Mouse (Mus musculus) neutrophil, adult 5-6 weeks (primary cell): ENCODE data around the gene Gm10762. TPM values are rescaled to one million over a fixed set of nuclear protein-coding genes. Genes with fewer than 3 reads are reported as not detected.
A peak's percentile ranks its signal among the peaks of the same experiment; 100 is the strongest.
"Not testable (repeated sequence)": the region's sequence is repeated elsewhere in the genome, so short reads cannot be mapped to it uniquely, and the experiment has no call there.

Experiments
- ATAC-seq: fragments of 151-379, 151-347 bp; 2 replicates; pipeline ENCODE4 v1.8.0; 2017; ENCODE audit warnings: mild to moderate bottlenecking, moderate TSS enrichment; ENCODE audit not compliant: insufficient number of reproducible peaks, poor library complexity, low FRiP score, severe bottlenecking; ENCODE audit errors: extremely low read depth
- total RNA-seq: library from RNA; stranded (forward); fragments of 200-1000 nt; gene quantifications from 2 replicates; pipeline ENCODE4 v1.2.3, GENCODE M21; 2017

Gene Gm10762
- total RNA-seq = 6.4 and 7.7 TPM in 2 replicates

DNA sequence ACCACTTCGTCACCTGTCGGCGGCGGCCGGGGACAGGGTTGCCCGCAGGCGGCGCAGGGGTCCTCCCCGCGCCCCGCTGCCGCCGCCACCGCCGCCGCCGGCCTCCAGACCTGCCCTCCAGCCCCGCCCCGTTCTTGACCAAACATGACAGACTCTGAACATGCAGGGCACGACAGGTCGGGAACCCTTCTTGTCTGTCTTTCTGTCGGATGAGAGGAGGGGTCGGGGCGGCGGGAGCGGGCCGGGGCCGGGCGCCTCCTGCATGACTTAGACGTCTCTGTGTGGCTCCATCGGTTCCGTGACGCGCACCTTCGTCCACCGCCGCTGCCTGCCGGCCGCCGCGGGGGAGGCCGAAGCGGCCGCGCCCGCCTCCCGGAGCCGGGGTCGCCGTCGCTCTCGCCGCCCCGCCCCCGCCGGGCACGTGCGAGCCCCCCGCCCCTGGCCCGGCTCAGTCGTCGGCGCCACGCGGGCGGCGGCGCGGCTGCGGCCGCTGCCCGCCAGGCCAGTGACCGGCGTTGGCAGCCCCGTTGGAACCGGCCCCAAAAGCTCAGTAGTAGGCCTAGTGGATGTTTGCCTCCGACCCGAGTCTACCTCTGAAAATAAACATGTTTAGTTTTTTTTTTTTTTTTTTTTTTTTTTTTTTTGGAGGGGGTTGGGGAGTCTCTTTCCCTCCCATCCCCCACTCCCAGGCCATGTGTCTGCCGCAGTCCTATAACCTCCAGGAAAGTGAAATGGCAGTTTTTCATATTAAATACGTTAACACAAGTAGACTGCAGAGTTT is at the start of gene Gm10762:
Gene Gm10762, minus strand, starts transcription at position 65 of the 781 bp plus-strand sequence.
- peak; percentile 13; the same call in 1 of the 2 replicates for ATAC-seq

DNA sequence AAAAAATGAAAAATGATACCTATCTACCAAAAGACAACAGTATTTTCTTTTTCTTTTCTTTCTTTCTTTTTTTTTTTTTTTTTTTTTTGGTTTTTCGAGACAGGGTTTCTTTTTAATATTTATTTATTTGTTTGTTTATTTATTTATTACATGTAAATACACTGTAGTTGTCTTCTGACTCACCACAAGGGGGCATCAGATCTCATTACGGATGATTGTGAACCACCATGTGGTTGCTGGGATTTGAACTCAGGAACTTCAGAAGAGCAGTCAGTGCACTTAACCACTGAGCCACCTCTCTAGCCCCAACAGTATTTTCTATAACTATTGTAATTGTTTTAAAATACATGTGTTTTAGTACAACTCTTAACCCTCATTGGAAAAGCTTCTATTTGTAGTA is 41.3 kb upstream of the Gm10762 start:
- ATAC-seq = not testable (repeated sequence)

DNA sequence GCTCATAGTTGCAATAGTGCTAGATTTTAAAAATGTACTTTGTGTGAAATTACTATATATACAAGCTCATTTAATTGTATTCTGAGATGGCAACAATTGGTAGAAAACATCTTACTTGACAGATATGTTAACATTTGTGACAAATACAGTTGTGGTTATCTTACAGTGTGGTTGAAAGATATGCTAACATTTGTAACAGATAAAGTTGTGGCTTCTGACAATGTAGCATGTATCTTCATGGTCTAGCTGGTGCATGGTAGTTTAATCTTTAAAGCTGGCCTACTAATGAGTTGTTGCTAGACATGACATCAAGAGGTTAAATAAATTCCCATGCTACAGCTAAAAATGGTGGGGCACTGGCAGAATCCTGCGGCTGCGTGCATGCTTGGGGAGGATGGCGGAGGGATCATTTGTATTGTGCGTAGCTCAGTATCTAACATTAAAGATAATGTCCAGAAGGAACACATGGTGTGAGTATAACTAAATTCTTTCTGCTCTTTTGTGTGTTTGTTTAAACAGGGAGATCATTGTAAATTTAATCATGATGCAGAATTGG is 38.7 kb upstream of the Gm10762 start:
- no peak for ATAC-seq

DNA sequence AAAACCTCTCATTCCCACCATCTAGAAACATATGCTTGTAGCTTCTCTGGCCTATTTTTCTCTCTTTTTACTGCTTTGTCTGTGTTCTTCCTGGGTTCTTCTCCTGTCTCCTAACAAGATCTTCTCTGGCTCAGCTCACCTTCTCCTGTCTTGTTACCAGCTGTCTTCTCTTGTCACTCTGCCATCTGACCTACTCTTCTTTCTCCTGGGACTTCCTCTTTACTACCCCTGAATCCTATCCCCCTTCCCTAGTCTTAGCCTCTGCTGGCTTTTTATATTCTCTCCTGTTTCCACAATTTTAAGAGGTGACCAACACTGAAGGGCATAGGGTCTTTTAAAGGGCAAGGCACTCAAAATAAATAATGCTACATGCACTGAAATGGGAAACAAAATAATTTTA is 37.3 kb upstream of the Gm10762 start:
- ATAC-seq = no peak

DNA sequence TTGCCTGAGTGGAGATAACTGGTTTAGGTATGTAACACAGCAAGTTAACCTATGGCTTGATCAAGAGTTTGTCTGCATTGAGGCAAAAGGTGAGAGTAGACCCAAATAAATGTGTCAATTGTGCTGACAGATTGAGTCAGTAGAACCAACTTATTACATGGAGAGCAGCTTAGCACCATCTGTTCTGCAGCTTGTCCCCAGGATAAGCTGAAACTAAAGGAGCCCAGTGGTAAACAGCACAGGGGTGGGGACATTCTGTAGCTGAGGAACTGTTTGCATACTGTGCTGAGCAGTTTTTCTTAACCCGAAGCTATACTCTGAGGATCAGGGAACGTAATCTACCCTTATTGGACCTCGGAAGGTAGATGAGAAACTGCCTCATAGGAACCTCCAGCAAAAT is 17.2 kb upstream of the Gm10762 start:
- ATAC-seq = no peak

DNA sequence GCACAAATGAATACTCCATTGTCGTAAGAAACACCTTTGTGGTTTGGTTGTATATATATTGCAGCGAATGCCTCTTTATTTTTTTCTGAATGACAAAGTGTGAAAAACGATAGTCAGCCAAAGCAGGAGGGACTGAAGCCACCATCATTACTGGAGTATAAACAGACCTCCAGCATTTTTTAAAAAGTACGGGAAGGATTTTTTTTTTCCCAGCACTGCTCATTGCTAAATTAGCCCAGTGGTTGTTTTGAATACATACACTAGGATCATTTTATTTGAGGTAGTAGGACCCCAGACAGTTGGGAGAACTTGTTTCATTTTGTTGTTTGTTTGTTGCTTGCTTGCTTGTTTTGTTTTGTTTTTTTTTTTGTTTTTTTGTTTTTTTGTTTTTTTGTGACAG is 8.0 kb upstream of the Gm10762 start:
- ATAC-seq = no peak

DNA sequence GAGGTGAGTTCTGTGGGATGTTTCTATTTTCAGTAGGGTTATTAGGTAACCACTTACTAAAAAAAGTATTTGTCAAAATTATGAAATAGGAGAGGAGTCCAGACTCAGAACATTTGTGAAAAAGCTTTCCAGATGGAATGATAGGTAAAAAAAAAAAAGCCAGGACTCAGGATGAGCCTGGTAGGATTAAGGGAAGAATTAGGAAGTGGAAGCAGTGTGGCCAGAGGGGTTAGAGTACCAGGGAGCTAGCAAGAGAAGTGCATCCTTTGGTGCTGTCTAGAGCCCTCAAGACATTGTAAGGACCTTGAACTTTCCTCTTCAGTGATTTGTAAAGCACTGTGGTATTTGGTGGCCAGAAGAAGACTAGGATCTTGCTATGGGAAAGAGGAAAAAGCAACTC is 4.8 kb upstream of the Gm10762 start:
- ATAC-seq = no peak

DNA sequence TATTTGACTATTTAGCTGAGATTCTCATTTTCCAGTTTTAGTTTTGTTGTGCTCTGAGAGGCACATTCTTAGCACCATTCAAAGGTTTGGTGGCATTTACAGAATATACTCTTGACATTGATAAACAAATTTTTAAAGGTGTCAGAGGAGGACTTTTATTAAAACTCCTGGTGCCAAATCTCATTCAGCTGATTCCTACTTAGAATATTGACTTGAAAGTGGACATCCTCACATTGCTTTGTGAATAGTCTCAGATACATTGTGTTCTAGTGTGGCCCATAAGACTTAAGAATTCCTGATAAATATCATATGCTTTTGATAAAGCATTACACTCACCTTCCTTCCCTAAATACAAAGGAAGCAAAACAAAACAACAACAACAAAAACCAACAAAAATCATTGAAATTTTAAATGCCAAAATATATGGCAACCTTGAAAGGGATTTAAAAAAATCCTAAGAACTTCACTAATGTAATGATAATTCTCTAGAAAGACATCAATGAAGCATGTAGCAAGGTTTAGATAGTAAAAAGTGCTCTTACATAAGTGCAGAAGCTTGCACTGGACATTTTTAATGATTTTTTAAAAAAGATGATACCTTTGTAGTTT is 1.1 kb upstream of the Gm10762 start:
- ATAC-seq = no peak

DNA sequence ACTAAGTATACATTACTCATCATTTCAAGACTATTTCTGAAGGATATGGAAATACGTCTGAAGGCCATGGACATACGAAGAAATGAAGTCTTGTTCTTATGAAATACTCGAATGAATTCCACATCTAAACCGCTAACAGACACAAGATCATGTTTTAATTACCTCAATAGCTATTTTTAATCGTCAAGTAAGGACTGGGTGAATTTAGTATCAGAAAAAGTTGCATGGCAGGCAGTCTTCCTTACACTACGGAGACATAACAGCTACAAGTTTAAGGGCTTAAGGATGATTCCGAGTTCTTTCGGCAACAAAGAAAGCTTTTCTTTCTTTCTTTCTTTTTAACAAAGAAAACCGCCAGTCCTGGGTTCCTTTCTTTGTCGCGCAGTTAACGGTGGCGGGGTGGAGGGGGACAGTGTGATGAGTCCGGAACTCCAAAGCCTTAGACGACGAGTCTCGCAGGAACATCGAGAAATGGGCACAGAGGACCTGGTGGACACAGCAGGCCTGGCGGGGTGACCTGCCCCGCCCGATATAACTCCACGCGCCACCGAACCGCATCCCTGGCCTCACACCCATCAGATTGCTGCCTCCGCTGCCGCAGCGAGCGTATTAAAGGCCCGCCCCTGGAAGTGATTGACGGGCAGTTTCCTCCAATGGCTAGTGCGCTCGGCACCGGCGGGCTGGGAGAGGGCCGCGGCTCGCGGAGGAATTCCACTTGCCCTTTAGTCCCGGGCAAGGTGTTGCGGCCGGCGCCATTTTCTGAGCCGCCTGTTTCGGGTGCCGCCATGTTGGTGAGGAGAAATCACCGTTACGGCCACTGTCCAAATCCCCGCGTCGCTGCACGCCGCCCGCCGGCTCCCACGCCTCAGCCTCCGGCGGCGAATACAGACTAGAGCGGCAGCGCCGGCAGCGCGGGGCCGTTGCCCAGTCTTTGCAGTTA is 614 bp downstream of the Gm10762 start, which contains the start of gene Zc3h6:
Gene Zc3h6, plus strand, starts transcription at position 762 of the 940 bp plus-strand sequence.
- peak; percentile 98 for ATAC-seq

DNA sequence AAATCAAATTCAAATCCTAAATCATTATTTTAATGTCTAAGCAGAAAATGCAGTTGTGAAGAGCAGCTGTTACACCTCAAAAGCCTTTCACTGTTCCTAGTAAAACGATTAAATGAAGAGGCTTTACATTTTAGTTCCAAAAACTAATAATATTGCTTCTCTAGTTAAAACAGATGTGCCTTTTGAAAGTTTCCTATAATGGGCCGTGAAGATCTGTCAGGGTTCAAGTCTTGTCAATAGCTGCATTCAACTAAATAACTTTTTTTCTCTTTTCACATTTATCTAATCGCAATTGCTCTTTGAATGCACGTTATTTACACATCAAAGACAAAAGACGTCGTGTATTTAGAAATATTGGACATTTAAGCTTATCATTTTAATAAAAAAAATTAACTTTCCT is 1.3 kb downstream of the Gm10762 start:
- ATAC-seq = no peak

DNA sequence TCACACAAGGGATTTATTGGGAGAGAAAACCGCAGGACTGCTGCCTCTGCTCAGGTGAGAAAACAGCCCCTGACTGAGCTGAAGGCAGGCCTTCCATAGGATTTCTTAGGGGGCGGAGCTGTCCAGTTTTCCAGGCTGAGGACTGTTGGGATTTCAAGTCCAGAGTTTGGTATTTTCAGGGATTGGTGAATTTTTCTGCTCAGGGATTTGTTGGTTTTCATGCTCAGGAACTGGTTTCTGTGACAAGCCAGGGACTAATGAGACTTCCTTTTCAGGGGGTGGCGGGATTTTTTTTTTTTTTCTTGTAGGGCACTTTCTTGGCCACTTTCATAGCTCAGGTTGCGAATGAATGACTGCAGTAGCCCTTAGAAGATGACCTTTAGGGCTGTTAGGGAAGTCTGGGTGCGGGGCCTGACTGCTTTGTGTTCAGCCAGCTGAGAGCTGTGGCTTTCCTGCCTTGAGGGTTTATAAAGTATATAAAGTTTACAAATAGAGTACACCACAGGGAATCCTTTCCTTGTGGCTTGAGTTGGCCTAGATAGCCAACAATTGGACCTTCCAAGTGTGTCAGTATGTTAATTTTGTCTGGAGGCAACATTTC is 1.9 kb downstream of the Gm10762 start:
- ATAC-seq = no peak

DNA sequence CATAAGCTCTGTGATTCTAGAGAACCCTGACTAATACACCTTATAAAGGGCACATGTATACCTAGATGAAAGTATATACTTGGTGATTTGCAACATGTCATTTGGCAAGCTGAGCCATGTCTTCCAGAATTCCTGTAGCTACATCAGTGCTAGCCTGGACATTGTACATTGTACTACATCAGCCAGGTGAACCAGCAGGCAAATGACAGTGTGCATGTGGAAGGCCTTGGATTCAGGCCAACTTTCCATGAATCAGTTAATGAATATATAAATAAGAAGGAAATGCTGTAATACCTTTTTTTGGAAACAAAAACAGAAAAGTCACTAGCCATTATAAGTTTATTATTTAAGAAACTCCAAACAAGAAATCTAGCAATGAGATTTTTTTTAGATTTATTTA is 13.3 kb downstream of the Gm10762 start:
- ATAC-seq = no peak

DNA sequence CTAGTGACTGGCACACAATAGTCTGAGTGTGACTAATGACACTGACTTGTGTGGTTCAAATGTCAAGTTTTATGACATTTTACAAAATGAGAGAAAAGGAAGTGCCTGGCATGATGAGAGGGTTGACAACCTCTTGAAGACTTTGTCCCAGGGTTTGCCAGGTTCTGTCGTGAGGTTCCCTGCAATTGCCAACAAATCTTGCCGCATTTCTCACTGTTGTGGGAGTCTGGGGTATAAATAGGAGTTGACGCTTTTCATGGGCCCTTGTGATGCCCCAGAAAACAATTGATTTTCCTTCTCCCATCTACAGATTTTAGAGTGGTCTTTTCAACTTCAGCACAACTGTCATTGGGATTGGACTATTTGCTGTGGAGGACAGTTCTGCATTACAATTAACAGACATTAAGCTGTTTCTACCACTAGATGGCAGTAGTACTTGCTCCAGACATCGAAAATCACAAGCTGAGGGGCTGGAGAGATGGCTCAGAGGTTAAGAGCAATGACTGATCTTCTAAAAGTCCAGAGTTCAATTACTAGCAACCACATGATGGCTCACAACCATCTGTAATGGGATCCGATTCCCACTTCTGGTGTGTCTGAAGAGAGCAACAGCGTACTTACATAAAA is 19.4 kb downstream of the Gm10762 start:
- peak; percentile 68; the same call in 1 of the 2 replicates for ATAC-seq

DNA sequence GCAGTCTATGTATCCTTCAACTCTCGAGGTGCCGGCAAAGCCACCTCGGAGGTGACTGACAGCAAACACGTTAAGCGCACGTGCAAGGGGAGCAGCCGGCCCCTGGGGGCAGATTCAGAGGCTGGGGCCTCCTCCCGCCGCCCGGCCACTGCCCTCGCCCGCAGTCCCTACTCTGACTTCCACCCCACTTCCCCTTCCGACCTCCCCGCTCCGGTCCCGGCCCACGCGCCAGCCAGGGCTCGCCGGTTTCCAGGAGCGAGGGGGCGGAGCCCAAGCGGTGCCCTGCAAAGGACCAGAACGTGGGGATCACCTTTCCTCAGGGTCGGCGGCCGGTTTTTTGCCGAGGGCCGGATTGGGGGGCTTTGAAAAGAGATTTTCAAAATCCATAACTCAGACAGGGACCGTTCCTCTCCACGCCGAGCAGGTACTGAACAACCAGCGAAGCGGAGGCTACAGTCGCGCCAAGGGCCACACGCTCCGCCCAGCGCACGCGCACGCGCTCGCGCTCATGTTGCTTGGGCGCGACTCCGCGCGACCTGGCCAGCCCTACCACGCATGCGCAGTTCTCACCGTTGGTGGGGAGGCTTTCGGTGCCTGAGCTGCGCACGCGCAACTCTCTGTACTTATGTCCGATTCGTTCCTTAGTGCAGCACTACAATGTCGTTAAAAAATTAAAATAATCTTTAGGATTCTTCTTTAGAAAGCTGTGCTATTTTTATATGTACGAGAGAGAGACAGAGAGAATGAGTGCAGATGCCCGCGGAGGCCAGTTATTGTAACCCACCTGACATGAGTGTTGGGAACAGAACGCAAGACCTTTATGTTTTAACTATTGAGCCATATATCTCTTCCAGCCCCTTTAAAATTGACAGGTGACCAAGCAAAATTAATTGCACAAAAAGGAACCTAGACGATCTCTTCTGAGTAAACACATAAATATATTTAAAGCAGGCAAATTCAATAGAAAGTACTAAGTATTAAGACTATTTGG is 23.7 kb downstream of the Gm10762 start, which contains the start of gene Zc3h8:
Gene Zc3h8, minus strand, starts transcription at position 540 of the 991 bp plus-strand sequence.
- peak; percentile 92 for ATAC-seq

DNA sequence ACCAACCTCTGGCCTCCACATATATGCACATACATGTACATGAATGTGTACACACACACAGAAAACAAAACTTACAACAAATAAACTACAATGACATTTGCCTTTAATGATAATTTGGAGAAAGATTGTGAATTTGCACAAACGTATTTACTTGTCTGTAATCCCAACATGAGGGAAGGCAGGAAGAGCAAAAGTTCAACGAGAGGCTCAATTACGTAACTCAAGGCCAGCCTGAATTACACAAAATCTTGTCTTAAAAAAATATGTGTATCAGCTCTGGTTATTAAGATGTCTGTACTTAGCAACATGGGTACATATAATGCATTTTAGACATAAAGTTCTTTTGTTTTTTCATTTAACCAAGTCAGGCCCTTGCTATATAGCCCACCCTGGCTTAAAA is 31.3 kb downstream of the Gm10762 start:
- no peak for ATAC-seq

DNA sequence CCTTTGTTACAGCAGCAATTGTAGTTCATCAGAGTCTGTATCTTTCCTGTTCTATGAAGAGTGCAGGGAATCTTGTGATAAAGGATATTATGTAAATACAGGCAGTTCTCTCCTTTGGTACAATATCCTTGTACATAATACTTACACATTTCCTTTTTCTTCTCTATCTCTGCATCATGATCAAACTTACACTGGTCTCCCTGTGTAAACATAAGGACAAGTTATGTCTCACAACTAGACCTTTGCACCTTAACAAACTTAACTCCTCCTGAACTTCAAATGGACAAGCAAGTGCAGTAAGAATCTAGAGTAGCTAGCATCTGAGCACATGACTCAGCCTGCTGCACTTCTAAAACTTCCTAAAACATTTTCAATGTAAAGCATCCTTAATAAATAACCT is 36.8 kb downstream of the Gm10762 start:
- ATAC-seq = no peak

DNA sequence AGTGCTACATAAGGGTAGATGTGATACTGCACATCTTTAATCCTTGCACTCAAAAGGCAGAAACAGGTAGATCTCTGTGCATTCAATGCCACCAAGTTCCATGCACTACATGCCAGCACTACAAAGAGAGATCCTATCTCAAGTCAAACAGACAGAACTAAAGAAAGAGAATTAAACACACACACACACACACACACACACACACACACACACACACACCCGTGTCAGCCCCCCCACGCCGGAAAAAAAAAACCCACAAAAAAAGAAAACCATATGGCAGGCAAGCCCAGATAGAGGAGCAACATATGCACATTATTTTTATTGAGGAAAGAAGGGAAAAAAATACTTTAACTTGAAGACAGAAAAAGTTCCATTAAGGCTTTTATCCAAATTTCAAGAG is 39.1 kb downstream of the Gm10762 start:
- no peak for ATAC-seq
